8 mouse cellular contexts compared by ENCODE assay signal in genomic region chr17:12168536-12168935, GRCm38 (mm10). TPM values are rescaled to one million over a fixed set of nuclear protein-coding genes. Genes with fewer than 3 reads are reported as not detected.
DNase-seq lines count a peak whose midpoint lies in the region; ATAC-seq and TF ChIP-seq lines count a peak whose summit lies in the region.

No protein-coding gene starts in this region.

- peak overlapping the region; percentile 36; the same call in 1 of the 2 replicates for H3K4me2 ChIP-seq in kidney, embryonic 15.5 days
- H3K4me2 ChIP-seq in limb, embryonic 13.5 days (replicated peaks), result peak overlapping the region; percentile 31

- WGBS in heart, adult 2 months, result 30% methylated on average over 10 of the region's 10 CpGs
- 35% methylated on average over 10 of the region's 10 CpGs for WGBS in kidney, embryonic 15.5 days
- WGBS in limb, embryonic 13.5 days, result 39% methylated on average over 10 of the region's 10 CpGs

- H3K36me3 ChIP-seq in heart, adult 2 months (ENCODE audit: control insufficient read depth, insufficient read depth, low read length), result no peaks in the 10 kb centered on the region
- 0 out of 2 replicates have a peak, but pooled peaks cover 3% of the 10 kb centered on the region for H3K36me3 ChIP-seq in kidney, embryonic 15.5 days
- no peaks in the 10 kb centered on the region for H3K36me3 ChIP-seq in limb, embryonic 13.5 days

- peak; percentile 40; the same call in 1 of the 2 replicates for ATAC-seq in kidney, embryonic 15.5 days (replicated peaks; ENCODE audit: low FRiP score)
- ATAC-seq in limb, embryonic 13.5 days (ENCODE audit: low FRiP score, low read depth), result peak; percentile 73; the same call in 1 of the 2 replicates

- TF ChIP-seq POLR2A in cortical plate, adult 2 months (IDR thresholded peaks at IDR 0.05; ENCODE audit: extremely low read depth, insufficient read depth, low read length), result no peak
- TF ChIP-seq POLR2A in heart, adult 2 months (IDR thresholded peaks at IDR 0.05; ENCODE audit: insufficient read depth, low read depth, low read length), result no peak

- no peaks in the 10 kb centered on the region for H3K79me2 ChIP-seq in heart, adult 2 months (replicated peaks; ENCODE audit: control insufficient read depth, insufficient read depth, low read length)

- H3K4me1 ChIP-seq in cortical plate, adult 2 months (ENCODE audit: control insufficient read depth, insufficient read depth, low read length), result peaks cover 5% of the 10 kb centered on the region; the same call in 1 of the 2 replicates
- H3K4me1 ChIP-seq in heart, adult 2 months (ENCODE audit: control insufficient read depth, insufficient read depth, low read length), result peaks cover 17% of the 10 kb centered on the region
- peaks cover 43% of the 10 kb centered on the region for H3K4me1 ChIP-seq in kidney, embryonic 15.5 days
- H3K4me1 ChIP-seq in limb, embryonic 13.5 days, result peaks cover 45% of the 10 kb centered on the region

- intact Hi-C loops in heart, adult 2 months (cut with DNase I), result no loop called here

- H3K9me3 ChIP-seq in kidney, embryonic 15.5 days (replicated peaks), result no peaks in the 10 kb centered on the region
- no peaks in the 10 kb centered on the region for H3K9me3 ChIP-seq in limb, embryonic 13.5 days

- TF ChIP-seq EP300 in heart, adult 2 months (IDR thresholded peaks at IDR 0.05; ENCODE audit: insufficient read depth, low read depth, low read length), result no peak

- peak overlapping the region; percentile 57; the same call in 1 of the 2 replicates for H3K27ac ChIP-seq in cortical plate, adult 2 months (ENCODE audit: insufficient read depth, low read length)
- H3K27ac ChIP-seq in heart, adult 2 months, result no peak overlapping the region
- peak overlapping the region; percentile 72 for H3K27ac ChIP-seq in kidney, embryonic 15.5 days
- peak overlapping the region; percentile 44; the same call in 1 of the 2 replicates for H3K27ac ChIP-seq in limb, embryonic 13.5 days

- H3K27me3 ChIP-seq in heart, adult 2 months (ENCODE audit: control insufficient read depth, insufficient read depth, low read length), result no peaks in the 10 kb centered on the region
- no peaks in the 10 kb centered on the region for H3K27me3 ChIP-seq in kidney, embryonic 15.5 days
- no peaks in the 10 kb centered on the region for H3K27me3 ChIP-seq in limb, embryonic 13.5 days

- no peak overlapping the region for H3K4me3 ChIP-seq in cortical plate, adult 2 months (ENCODE audit: insufficient read depth, low read length)
- H3K4me3 ChIP-seq in heart, adult 2 months, result no peak overlapping the region
- H3K4me3 ChIP-seq in kidney, embryonic 15.5 days (replicated peaks), result no peak overlapping the region
- no peak overlapping the region for H3K4me3 ChIP-seq in limb, embryonic 13.5 days

- DNase-seq in cerebellum, adult 18-20 months, result peak; percentile 35
- DNase-seq in cerebellum, postnatal 36 days, result no peak
- peak; percentile 63 to 79 for DNase-seq in heart, adult 2 months
- peak; percentile 64 for DNase-seq in ovary, adult 18-20 months (ENCODE audit: low spot score)
- no peak for DNase-seq in MN1 (ENCODE audit: low spot score)

- no peak overlapping the region for H3K9ac ChIP-seq in heart, adult 2 months (ENCODE audit: low read depth, low read length)
- no peak overlapping the region for H3K9ac ChIP-seq in kidney, embryonic 15.5 days
- no peak overlapping the region for H3K9ac ChIP-seq in limb, embryonic 13.5 days

- no peak for TF ChIP-seq CTCF in cortical plate, adult 2 months (IDR thresholded peaks at IDR 0.05; ENCODE audit: extremely low read depth, insufficient read depth, low read length)
- no peak for TF ChIP-seq CTCF in heart, adult 2 months (IDR thresholded peaks at IDR 0.05)

RNA-seq across cellular contexts. Expression of gene Agpat4, which starts 50.0 kb away (rescaled TPM):
- polyA plus RNA-seq in cortical plate, adult 2 months (2012; rRNA removed), result 53.2 and 56.1 TPM in 2 replicates
- 1 to 10 TPM; 4.4 to 5.3 TPM for total RNA-seq in heart, adult 2 months (2021)
- polyA plus RNA-seq in heart, adult 2 months (2012; rRNA removed), result 4.8 and 5.2 TPM in 2 replicates
- 35.3 and 37.2 TPM in 2 replicates for polyA plus RNA-seq in kidney, embryonic 15.5 days (2015; fragmentation: Nextera tagmentation; extraction: Ambion mirVana)
- 38.8 and 40.1 TPM in 2 replicates for polyA plus RNA-seq in limb, embryonic 13.5 days (2015; fragmentation: Nextera tagmentation; extraction: Ambion mirVana)

Comparison
In these comparisons a context has a peak if more than half of its experiments do, and no peak if none do; other contexts are left out.
1. DNase-seq: peak in cerebellum, adult 18-20 months (2 of 2), heart, adult 2 months (2 of 2) and ovary, adult 18-20 months (single experiment); none in cerebellum, postnatal 36 days (0 of 2) and MN1 (single experiment).